8 mouse cellular contexts compared by ENCODE assay signal in the genomic region with DNA sequence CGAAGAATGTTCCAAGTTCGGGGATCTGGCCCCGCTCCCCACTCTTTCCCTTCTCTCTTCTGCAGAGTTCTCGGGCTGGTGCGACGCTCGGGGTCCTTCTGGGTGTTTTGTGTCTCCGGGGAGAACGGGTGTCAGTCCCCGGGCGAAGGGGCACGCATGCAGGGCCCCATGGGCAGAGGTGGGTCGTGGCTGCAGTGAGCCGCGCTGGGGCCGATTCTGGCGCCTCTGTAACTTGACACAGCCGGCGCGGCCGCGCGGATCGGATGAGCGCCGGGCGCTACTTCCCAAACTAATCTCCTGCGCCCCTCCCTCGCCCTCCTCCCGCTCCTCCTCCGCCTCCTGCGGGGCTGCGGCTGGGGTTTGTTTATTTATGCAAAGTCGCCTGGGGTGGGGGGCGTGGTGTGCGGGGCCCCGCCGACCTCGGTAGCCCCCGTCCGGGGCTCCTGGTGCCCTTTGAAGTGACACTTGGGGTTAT. TPM values are rescaled to one million over a fixed set of nuclear protein-coding genes. Genes with fewer than 3 reads are reported as not detected.
DNase-seq lines count a peak whose midpoint lies in the region; ATAC-seq and TF ChIP-seq lines count a peak whose summit lies in the region.

TSS of gene Col13a1 (minus strand) at position 243 of the 475 bp plus-strand sequence.

- no peak for DNase-seq in layer of hippocampus, adult 2 months (ENCODE audit: low spot score in 2 of 2)
- DNase-seq in layer of hippocampus, postnatal 14 days (ENCODE audit: low spot score in 2 of 2), result no peak
- no peak for DNase-seq in right cerebral cortex, adult 18-20 months
- no peak for DNase-seq in thymus, postnatal 14 days

- peak within 1 kb of the TSS; percentile 68 for H3K9ac ChIP-seq in embryonic facial prominence, embryonic 13.5 days
- H3K9ac ChIP-seq in hindbrain, embryonic 13.5 days, result peak within 1 kb of the TSS; percentile 46
- no peak within 1 kb of the TSS for H3K9ac ChIP-seq in liver, embryonic 16.5 days (ENCODE audit: low read depth, low read length)
- H3K9ac ChIP-seq in stomach, embryonic 15.5 days, result peak within 1 kb of the TSS; percentile 31

- peak within 1 kb of the TSS; percentile 50 for H3K4me3 ChIP-seq in layer of hippocampus, adult 2 months
- H3K4me3 ChIP-seq in embryonic facial prominence, embryonic 13.5 days, result peak within 1 kb of the TSS; percentile 54
- peak within 1 kb of the TSS; percentile 43 for H3K4me3 ChIP-seq in hindbrain, embryonic 13.5 days
- H3K4me3 ChIP-seq in liver, embryonic 16.5 days (ENCODE audit: low read depth, low read length), result peak within 1 kb of the TSS; percentile 36
- peak within 1 kb of the TSS; percentile 46 for H3K4me3 ChIP-seq in stomach, embryonic 15.5 days (replicated peaks)

- H3K27me3 ChIP-seq in embryonic facial prominence, embryonic 13.5 days, result peaks cover 47% of the 10 kb centered on the region
- peaks cover 96% of the 10 kb centered on the region for H3K27me3 ChIP-seq in hindbrain, embryonic 13.5 days
- H3K27me3 ChIP-seq in liver, embryonic 16.5 days (ENCODE audit: control insufficient read depth, insufficient read depth, low read depth, low read length), result peaks cover 46% of the 10 kb centered on the region
- H3K27me3 ChIP-seq in stomach, embryonic 15.5 days (replicated peaks), result peaks cover 47% of the 10 kb centered on the region

- H3K4me2 ChIP-seq in embryonic facial prominence, embryonic 13.5 days, result peak within 1 kb of the TSS; percentile 94
- H3K4me2 ChIP-seq in hindbrain, embryonic 13.5 days, result peak within 1 kb of the TSS; percentile 63
- peak within 1 kb of the TSS; percentile 47 for H3K4me2 ChIP-seq in liver, embryonic 16.5 days (ENCODE audit: low read depth, low read length)
- peak within 1 kb of the TSS; percentile 90 for H3K4me2 ChIP-seq in stomach, embryonic 15.5 days

- H3K4me1 ChIP-seq in embryonic facial prominence, embryonic 13.5 days, result peaks cover 32% of the 10 kb centered on the region
- H3K4me1 ChIP-seq in hindbrain, embryonic 13.5 days (replicated peaks), result peaks cover 25% of the 10 kb centered on the region
- H3K4me1 ChIP-seq in liver, embryonic 16.5 days (ENCODE audit: control insufficient read depth, low read depth, low read length), result no peaks in the 10 kb centered on the region; the same call in 1 of the 2 replicates
- peaks cover 17% of the 10 kb centered on the region for H3K4me1 ChIP-seq in stomach, embryonic 15.5 days

- H3K27ac ChIP-seq in layer of hippocampus, adult 2 months, result no peak within 1 kb of the TSS
- H3K27ac ChIP-seq in embryonic facial prominence, embryonic 13.5 days, result 0 out of 2 replicates have a peak within 1 kb of the TSS, but pooled peaks have one; percentile 33
- no peak within 1 kb of the TSS for H3K27ac ChIP-seq in hindbrain, embryonic 13.5 days
- H3K27ac ChIP-seq in liver, embryonic 16.5 days (ENCODE audit: low read length), result no peak within 1 kb of the TSS
- H3K27ac ChIP-seq in stomach, embryonic 15.5 days, result no peak within 1 kb of the TSS

- no peaks in the 10 kb centered on the region for H3K9me3 ChIP-seq in embryonic facial prominence, embryonic 13.5 days
- H3K9me3 ChIP-seq in hindbrain, embryonic 13.5 days, result no peaks in the 10 kb centered on the region
- H3K9me3 ChIP-seq in liver, embryonic 16.5 days (replicated peaks; ENCODE audit: control insufficient read depth, low read length), result no peaks in the 10 kb centered on the region
- H3K9me3 ChIP-seq in stomach, embryonic 15.5 days, result no peaks in the 10 kb centered on the region

- under 1% methylated on average over 41 of the region's 41 CpGs for WGBS in embryonic facial prominence, embryonic 13.5 days
- 1% methylated on average over 41 of the region's 41 CpGs for WGBS in hindbrain, embryonic 13.5 days
- under 1% methylated on average over 41 of the region's 41 CpGs for WGBS in liver, embryonic 16.5 days (ENCODE audit: insufficient replicate concordance)
- under 1% methylated on average over 39 of the region's 41 CpGs for whole genome bisulfite sequencing in stomach, embryonic 15.5 days

- no peak for ATAC-seq in embryonic facial prominence, embryonic 13.5 days (ENCODE audit: insufficient number of reproducible peaks, insufficient read depth, low FRiP score, low TSS enrichment, low read depth)
- ATAC-seq in hindbrain, embryonic 13.5 days (ENCODE audit: low FRiP score), result 0 out of 2 replicates have a peak, but pooled peaks have one; percentile 31
- no peak for ATAC-seq in liver, embryonic 16.5 days (ENCODE audit: low read depth)
- ATAC-seq in stomach, embryonic 15.5 days (ENCODE audit: insufficient read depth, low FRiP score, low read depth), result no peak

- TF ChIP-seq CTCF in layer of hippocampus, adult 2 months (conservative IDR thresholded peaks at IDR 0.05), result no peak

- H3K36me3 ChIP-seq in embryonic facial prominence, embryonic 13.5 days, result no peaks in the 10 kb centered on the region
- H3K36me3 ChIP-seq in hindbrain, embryonic 13.5 days, result no peaks in the 10 kb centered on the region
- no peaks in the 10 kb centered on the region for H3K36me3 ChIP-seq in liver, embryonic 16.5 days (ENCODE audit: control insufficient read depth, insufficient read depth)
- H3K36me3 ChIP-seq in stomach, embryonic 15.5 days, result no peaks in the 10 kb centered on the region

RNA-seq across cellular contexts. Expression of gene Col13a1, which starts in this region (rescaled TPM):
- total RNA-seq in layer of hippocampus, adult 2 months (2021), result 1 to 10 TPM; 1.1 to 1.5 TPM
- 1 to 10 TPM; 1.7 to 2.4 TPM for total RNA-seq in layer of hippocampus, postnatal 14 days (2021)
- 6.4 and 11.4 TPM in 2 replicates for polyA plus RNA-seq in embryonic facial prominence, embryonic 13.5 days (2015; fragmentation: Nextera tagmentation; extraction: Ambion mirVana)
- polyA plus RNA-seq in hindbrain, embryonic 13.5 days (2015; fragmentation: Nextera tagmentation; extraction: Ambion mirVana), result 2.4 and 3.1 TPM in 2 replicates
- polyA plus RNA-seq in liver, embryonic 16.5 days (2015; fragmentation: Nextera tagmentation; extraction: Ambion mirVana), result 0.68 and 0.91 TPM in 2 replicates
- polyA plus RNA-seq in stomach, embryonic 15.5 days (2015; fragmentation: Nextera tagmentation; extraction: Ambion mirVana), result 6.8 TPM in 2 replicates
